Mouse (Mus musculus): ENCODE data around the gene Sh3rf1.

Sh3rf1 gene

DNA sequence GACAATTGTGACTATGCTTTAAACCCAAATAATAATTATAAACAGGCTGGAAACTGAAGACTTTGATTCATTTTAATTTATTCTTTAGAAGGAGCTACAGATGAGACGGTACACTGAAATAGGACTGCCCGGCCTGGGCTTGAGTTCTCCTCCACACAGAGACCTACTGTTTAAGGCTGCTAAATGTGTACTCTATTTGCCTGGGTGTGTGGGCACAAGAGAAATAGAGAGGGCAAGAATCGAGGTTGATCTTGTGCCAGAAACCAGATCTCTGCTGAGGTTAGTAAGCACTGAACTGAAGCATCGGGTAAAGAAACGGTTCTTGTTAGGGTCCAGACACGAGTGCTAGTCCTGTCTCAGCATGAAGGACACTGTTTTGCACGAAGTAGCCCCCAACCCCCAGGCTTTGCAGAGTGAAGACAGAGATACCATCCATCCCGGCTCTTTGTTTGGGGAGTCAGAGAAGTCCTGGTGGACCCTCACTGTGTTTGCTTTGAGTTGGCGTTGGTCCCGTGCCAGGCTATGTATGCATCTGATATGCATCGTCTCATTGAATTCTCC is 64.4 kb downstream of the Sh3rf1 start:
- DNase-seq: peak in 1 of 2 experiments; percentile 11

DNA sequence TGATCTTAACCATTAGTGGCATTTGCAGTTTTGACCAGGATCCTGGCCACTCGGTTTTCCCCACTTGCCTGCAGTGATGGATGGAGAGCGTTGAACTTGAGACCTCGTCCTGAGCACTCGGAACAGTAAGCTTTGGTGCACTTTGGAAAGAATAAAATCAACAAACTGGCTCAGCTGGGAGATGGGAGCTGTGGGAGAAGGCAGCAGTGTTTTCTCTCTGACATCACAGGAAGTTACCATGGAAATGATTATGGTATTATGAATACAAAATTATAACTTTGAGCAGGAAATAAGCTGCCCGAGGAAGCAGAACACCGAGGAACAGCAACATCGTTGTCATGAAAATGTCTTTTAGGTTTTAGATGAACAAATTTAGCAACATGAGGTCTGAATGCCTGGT is 65.0 kb downstream of the Sh3rf1 start:
- no peak for DNase-seq

DNA sequence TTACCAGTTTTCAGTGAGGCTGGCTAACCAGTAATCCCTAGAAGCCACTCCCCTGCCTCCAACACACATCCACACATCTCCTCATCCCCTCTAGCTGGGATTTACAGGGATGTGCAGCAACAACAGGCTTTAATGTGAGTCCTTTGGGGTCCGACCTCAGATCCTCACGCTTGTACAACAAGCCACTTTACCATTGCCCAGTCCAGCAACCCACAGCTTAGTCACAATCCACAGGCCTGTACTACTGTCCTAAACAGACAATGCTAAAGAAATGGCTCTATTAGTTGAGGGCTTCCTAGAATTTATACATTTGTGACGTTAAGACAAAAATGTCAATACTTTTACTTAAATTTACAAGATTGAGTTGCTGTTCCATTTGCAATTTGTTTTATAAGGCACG is 71.4 kb downstream of the Sh3rf1 start:
- no peak for DNase-seq

DNA sequence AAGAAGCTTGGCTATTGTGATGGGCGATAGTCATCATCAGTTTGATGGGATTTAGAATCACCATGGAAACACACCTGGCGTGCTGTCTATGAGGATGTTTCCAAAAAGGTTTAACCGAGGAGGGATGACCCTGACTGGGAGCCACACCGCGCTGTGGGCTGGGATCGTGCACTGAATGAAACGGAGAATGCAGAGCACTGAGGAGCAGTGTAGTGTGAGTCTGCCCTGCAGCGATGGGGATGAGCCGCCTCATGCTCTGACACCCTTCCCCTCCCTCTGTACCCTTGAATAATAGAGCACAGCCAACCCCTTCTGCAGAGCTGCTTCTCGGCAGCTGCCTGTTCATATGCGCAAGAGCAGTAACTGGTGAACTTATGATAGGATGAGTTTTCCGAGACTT is 71.8 kb downstream of the Sh3rf1 start:
- no peak for DNase-seq

DNA sequence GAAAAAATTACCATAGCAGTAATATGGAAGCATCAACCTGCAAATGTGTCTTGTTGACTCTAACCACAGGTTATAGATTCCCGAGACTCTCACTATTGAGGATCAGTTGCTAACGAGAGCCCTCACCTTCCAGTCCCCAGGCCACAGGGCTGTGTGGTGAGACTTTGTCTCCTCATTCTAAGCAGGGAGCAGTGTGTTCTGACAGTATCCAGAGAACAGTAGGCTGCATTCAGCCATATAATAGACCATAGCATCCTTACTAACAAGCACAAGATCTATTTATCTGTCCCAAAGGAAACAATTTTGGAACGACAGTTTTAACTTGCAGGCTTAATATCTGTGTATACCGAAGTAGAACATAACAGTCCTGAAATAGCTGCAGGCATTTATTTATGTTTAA is 75.2 kb downstream of the Sh3rf1 start:
- no peak for DNase-seq

DNA sequence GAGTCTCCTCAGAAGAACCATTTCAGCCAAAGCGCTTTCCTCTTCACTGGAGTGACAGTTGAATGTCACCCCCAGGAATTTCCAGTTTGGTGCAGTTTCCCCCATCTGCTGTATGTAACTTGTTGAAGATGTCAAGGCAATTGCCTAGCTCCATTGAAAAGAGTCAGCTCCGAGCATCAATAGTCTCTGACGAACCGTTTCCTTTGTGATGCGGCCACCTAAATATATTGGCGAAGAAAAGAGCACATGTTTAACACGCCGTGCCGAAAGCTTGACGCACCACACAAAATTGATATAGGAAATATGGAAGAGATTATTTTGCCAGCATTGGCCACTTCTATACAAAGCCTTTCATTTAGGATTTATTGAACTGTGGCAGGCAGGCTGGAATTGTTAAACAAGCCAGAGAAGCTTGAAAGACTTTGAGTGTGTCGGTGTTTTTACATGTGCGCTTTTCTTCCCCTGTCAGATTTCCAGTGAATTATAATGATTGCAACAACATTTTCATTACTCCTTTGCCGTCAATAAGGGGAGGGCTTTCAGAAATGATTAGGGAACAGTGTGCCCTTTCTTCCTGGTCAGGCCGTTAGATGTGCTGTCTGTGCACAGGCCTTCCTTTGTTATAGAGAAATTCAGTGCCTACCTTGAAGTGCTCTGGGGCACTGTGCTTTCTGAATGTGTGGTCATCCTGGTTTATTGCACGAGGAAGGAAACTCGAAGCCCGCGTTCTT is 77.8 kb downstream of the Sh3rf1 start:
- no peak for DNase-seq

DNA sequence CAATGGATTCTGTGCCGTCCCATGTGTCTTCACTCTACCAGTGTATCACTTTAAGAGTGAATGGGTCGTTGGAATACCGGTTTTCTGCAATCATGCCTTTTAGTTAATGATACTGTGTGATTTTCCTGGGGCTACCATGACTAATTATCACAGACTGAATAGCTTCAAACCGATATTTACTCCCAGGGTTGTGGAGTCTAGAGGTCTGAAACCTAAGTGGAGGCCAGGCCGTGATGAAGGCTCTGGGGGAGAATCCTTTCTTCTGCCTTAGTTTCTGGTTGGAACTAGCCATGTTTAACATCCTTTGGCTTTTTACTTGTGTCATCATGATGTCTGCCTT is 78.3 kb downstream of the Sh3rf1 start:
- DNase-seq: no peak

DNA sequence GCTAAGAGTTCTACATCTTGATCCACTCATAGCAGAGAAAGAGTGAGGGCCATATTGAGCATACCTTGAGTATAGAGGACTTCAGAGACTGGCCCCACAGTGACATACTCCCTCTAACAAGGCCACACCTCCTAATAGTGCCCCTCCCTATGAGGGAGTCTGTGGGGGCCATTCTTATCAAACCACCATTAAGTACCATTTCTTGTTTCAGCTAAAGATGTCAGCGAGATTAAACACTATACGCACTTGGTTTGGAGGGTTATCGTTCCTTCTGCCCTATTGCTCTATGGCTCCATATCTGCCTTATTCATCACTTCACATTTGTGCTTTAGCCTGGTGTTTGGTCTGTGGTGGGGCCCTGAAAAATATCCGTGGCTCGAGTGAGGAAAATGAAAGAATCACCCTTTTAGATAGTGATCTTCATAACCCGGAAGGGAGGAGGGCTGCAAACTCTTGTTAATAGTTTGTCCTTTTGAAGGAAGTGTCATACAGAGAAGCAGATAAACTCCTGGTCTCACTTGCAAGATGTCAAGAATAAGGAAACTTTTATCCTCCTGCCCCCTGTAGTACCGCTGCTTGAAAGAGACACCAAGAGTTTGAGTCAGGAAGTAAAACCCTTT is 81.9 kb downstream of the Sh3rf1 start:
- DNase-seq: no peak

DNA sequence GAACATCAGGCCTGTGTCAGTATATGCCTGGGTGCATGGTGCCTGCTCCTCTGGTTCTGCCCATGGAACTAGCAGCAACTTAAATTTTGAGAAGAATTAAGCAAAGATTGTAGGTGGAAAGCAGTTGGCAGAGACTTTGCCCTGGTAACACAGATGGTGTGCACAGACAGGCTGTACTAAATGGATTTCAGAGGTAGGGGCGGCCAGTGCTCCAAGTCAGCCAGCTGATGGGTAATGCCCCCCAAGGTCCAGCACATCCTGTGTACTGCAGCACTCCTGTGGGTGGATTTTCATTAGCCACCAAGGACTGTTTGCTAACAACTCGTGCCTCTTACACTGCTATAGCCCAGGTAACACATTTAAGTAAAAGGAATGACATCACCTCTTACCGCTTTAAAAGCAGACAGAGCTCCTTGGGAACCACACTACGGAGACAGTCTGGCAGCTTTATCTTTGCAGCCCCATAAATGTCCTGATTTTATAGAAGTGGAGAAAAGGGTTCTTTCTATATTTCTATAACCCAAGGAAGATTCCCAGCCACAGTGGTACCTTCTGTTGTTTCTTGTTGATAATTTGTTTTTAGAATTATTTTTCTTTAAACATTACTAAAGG is 82.9 kb downstream of the Sh3rf1 start:
- DNase-seq: no peak

DNA sequence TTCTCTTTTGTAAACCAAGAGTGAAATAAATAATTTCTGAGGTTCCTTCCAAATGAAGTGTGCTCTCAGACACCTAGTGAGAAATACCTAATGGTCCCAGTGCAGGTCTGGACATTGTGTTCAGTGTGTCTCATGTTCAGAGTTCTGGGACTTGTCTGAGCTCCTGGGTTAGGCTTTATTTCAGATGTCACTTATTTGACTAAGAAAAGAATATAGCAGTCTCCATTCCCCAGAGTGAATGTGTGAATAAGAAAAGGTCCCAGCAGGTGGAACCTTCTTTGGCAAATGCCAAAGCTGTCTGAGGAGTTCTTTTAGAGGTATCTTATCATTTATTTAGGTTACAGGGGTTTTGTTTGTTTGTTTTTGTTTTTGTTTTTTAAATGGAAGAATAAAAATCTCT is 85.2 kb downstream of the Sh3rf1 start:
- no peak for DNase-seq

DNA sequence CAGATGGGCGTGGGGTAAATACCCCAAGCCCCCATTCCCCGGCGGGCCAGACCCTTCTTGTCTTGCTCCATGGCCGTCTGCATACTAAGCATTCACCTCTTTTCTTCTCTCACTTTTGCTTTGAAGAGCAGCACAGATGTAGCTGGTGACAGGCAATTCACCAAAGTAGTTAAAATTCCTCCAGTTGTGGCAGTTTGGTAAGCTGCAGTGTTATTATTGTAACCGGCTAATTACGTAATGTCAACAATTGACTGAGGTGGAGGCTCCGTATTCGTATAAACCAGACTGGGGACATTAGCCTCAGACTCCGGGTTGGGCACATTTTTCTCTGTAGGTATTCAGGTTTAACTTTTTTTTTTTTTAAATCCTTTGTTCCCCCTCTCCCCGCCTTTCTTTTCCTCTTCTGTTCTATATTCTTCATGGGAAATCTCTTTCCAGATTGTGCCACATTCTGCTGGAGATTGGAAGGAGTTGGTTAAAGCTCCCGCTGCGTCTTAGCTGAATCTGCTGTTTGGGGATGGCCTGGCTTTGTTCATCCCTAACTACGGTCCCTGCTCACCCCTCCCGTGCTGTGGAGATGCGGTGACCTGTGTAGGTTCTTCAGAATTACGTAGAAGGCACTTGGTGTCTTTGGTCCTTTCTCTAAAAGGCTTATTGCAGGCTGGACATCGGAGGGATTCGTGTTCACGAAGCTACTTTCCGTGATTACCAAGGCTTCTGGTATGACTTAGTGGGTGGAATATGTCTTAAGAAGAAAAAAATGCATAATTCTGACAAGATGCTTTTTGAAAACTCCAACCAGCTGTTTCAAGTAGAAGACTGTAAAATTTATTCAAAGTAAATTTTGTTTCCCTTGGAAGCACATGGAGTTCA is 86.1 kb downstream of the Sh3rf1 start:
- DNase-seq: no peak

DNA sequence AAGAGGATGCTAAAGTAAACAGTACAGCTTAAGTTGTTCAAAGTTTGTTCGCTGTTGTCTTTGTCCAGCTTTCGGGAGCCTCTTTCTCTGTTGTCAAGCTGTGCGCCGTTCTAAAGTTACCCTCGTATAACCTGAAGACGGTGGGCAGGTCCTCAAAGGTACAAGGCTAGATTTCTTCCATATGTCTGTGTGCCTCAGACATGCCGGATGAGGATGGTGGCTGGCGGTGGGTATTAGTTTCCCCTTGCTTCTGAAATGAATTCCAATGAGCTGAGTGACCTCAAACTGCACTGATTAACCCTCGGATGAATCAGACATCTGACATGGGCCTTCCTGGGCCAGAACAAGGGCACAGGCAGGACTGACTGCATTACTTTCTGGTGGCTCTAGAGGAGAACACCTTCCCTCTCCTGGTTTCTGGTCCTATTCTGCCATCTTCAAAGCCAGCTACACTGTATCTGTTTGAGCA is 86.8 kb downstream of the Sh3rf1 start:
- no peak for DNase-seq

DNA sequence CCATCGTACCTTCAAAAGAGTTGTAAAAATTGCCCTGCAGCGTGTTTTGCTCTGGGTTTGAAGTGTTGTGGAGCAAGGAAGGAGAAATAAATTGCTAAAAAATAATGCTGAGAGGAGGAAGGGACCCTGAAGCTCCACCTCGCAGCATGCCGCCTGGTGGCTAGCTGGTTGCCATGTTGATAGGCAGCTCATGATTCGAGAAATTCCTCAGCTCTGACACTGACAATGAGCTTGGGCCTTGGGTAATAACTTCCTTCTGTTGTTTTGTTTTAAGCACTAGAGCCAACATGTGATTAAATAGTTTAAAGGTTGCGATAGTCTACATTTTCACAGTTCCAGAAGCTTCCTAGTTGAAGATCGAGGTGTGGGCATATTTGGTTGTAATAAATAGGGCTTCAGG is 89.3 kb downstream of the Sh3rf1 start:
- no peak for DNase-seq

DNA sequence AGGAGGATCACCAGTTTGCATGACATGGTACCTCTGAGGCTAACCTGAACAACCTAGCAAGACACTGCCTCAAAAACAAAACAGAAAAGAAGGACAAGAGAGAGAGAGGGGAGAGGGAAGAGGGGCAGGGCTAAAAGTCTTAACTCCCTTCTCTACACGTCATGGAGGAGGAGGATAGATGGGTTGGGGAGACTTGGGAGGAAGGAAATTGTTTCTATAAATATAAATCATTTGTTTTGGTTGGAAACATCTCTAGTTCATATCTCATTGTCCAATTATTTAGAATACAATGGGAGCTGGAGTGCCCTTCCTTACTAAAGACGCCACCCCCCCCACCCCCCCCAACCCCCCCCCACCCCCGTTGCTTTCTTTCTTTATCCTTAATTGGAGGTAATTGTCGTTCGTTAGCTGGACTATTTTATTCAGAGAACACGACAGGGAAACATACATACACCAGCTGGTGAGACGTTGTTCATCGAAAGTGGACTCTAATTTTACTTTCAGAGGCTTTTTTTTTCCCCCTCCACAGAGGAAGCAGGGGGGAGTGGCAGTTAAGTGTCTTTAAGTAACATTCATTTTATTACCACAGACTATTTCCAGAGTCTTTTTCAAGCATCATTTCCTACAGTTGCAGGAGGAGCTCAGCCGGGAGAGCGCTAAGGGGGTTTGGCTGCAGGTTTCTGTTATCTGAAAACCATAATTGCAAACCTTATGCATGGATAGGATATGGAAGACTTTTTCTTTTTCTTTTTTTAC is 92.5 kb downstream of the Sh3rf1 start:
- DNase-seq: no peak

DNA sequence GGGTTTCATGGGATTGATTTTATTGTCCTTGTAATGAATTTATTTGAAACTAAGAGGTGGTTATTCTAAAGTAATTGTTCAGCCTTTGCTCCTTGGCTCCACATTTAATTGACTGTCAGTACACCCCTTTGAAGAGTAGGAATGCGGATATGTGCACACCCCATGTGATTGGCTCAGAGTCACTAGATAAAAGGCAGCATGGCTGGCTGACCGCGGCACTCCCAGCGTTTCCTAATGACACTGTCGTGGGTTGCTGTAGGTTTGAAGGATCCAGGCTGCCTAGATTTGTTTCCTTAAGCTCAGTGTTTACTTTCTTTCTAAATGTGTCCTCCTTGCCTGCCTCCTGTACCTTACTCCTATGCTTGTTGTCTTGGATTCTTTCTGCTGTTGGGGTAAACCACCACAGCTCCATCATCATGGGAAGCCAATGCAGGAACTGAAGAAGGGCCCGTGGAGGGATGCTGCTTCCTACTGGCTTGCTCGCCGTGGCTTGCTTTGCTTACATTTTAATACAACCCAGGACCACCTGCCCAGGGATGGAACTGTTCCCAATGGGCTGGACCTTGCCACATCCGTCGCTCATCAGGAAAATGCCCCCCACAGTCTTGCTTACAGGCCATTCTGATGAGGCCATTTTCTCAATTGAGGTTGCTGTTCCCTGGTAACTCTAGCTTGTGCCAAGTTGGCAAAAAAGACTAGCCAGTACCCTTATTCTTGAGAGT is 93.3 kb downstream of the Sh3rf1 start:
- peak in 1 of 2 experiments; percentile 10 for DNase-seq

DNA sequence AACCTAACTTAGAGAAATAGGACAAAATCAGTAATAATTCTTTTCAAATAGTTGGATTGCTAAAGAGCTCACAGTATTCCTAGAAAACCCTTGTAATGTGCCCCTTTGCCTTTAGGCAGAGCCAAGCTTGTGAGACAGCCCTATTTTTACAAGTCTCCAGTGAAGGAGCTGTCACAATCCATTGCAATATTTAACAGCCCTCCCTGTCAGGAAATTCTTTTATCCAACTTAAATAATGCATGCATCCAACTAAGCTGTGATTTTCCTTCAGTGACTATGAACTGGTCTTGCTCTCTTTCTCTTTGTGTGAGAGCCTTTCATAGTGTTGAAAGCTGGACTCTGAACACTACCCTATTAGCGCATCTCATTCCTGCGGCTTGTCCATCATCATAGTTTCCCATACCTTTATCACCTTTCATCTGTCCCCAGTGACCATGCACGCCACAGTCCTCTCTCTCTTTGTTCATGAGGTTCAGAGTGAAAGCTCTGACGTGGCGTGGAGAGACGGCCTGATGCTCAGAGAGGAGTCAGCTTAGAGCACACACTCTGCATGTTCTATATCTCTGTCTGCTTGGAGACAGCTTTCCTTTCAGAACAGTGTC is 94.0 kb downstream of the Sh3rf1 start:
- DNase-seq: no peak

DNA sequence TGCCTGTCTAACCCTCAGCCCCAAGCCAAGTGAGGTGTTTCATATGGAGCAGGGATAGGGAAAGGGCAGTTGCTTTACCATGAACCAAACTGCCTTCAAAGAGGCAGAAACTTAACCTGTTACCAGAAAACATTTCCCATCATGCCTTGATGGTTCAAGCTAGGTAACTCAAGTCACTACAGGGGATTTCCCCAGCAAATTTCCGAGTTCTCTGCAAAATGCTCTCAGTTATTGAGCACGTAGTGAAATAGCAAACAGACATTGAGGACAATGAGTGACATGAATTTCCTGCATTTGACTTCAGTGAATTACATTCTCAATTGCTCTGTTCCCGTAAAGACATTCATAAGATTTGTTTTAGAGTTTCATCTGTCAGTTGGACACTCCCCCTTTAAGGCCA is 97.5 kb downstream of the Sh3rf1 start:
- no peak for DNase-seq

DNA sequence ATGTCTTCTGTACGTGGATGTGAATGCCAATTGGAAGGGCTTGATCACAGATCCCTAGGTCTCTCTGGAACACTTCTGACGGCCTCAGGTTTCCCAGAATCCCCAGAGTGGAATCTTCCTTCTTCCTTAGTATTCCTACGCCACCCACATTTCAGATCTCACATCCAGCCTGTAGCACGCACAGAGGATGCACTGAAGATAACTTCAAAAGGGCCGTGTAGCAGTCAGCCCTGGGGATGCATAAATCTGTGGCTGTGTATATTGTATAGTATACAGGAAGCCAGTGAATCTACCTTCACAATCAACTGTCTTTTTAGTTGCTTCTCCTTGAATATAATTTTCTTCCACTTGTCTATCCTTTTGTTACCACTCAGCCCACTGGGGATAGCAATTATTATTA is 98.1 kb downstream of the Sh3rf1 start:
- no peak for DNase-seq

DNA sequence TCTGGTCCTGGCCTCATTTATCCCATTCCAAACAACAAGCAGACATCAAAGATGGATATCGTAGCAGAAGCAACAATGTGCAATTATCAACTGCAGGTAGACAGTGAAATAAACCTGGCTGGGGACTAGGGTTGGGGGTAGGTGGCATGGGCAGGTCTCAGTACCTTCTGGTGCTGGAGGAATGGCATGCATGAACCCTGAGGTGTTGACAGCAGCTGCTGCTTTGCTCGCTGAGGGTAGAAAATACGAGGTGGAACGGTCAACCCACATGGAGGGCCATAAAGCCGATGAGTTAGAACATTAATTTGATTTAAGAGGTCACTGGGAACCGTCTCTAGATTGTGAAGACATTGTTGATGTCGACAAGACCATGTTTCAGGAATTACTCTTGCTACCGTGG is 98.8 kb downstream of the Sh3rf1 start:
- no peak for DNase-seq

DNA sequence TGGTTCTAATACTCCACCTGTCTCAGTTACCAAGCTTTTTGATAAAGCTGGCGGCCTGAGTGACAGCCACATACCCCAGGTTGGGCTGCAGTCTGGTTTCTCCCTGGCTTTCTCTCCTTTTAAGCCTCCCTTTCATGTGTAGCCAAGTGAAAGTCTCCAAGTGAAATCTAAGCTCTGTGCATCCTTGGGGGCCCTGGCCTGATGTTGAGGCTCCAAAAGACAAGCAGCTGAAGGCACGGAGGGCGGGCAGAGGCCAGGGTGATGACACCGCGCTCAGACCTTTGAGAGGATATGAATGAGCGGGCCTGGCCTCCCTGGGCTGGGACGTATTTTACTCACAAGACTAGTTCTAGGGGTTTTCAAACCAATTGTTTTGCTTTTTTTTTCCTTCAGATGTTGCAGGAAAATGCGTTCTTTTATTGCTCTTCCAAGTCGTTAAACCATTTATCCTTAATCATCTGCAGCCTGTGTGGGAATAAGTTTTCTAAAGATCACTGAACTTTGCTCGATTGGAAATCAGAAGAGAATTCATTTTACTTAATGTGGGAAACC is 100.8 kb downstream of the Sh3rf1 start:
- no peak for DNase-seq

Measured in cerebellum, postnatal 14 days (tissue).